Mouse (Mus musculus): ENCODE measurements around the gene Pacrg. TPM values are rescaled to one million over a fixed set of nuclear protein-coding genes. Genes with fewer than 3 reads are reported as not detected.

Gene Pacrg
- polyA plus RNA-seq, 1 experiment from 2014 or later: 9.3 TPM

DNA sequence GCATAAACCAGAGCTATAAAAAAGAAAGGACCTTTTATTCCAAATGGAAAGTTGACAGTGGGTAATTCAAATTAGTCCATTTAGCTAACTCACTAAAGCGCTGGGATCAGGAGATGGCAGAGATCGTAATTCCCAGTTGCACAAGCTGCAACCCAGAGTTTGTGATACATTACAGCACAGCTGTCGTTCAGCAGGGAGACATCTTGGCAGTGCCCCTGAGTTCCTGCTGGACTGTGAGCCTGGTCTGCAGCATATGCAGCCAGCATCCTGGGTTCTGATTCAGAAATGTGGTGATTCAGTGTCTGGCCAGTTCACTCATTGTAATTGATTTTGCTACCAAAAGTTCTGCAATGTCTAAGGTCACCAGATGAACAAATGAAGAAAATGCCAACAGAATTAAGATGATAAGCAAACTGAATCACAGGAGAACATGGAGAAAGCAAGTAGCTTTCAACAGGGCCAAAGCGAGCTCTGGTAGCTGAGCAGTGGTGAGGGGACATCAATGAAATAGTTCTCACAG is 55.6 kb downstream of the Pacrg start:
- Histone ChIP-seq H3K9ac (no peak overlapping the region), H3K9me3 (replicated peaks) (no peaks in the 10 kb centered on the region), H3K4me1 (no peaks in the 10 kb centered on the region), H3K27ac (no peak overlapping the region), H3K4me3 (no peak overlapping the region), H3K4me2 (replicated peaks) (no peak overlapping the region), H3K27me3 (no peaks in the 10 kb centered on the region), H3K36me3 (no peaks in the 10 kb centered on the region)
- no peak for ATAC-seq (ENCODE audit: low FRiP score)
- 77% methylated on average over 4 of the region's 4 CpGs for WGBS

GRCm38 (mm10) chr17:10776503-10776902 is 63.6 kb downstream of the Pacrg start:
- Histone ChIP-seq H3K9me3 (replicated peaks) (no peaks in the 10 kb centered on the region), H3K36me3 (no peaks in the 10 kb centered on the region), H3K4me3 (no peak overlapping the region), H3K27ac (0 out of 2 replicates have a peak overlapping the region, but pooled peaks have one; percentile 13), H3K27me3 (no peaks in the 10 kb centered on the region), H3K4me2 (replicated peaks) (0 out of 2 replicates have a peak overlapping the region, but pooled peaks have one; percentile 3), H3K4me1 (peaks cover 15% of the 10 kb centered on the region), H3K9ac (no peak overlapping the region)
- ATAC-seq (ENCODE audit: low FRiP score): peak; percentile 75
- 35% methylated on average over 10 of the region's 10 CpGs for WGBS

GRCm38 (mm10) chr17:10774468-10774867 is 65.6 kb downstream of the Pacrg start:
- no peak overlapping the region for H3K4me2 ChIP-seq (replicated peaks)
- H3K27ac ChIP-seq: no peak overlapping the region
- no peaks in the 10 kb centered on the region for H3K36me3 ChIP-seq
- no peak overlapping the region for H3K4me3 ChIP-seq
- no peaks in the 10 kb centered on the region for H3K27me3 ChIP-seq
- no peak for ATAC-seq (ENCODE audit: low FRiP score)
- 81% methylated on average over 1 of the region's 1 CpGs for WGBS
- H3K9ac ChIP-seq: no peak overlapping the region
- peaks cover 18% of the 10 kb centered on the region for H3K4me1 ChIP-seq
- no peaks in the 10 kb centered on the region for H3K9me3 ChIP-seq (replicated peaks)

DNA sequence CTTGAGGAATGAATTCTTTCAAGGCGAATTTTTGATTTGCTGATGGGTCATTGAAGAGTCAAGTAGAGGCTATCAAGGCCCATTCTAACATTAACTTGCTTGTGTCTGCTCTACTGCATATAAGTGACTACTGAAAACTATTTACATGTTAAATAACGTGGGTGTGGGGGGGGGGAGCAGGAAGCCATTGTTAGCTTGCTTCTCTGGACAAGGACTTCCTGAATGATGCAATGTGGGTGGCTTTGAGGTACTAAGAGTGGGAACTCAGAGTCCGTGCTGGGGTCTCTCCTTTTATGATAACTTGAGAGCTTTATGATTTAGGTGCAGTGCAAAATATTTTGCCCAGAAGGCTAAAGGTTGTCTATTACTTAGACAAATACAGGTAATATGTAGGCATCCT is 67.9 kb downstream of the Pacrg start:
- H3K4me1 ChIP-seq: peaks cover 16% of the 10 kb centered on the region
- WGBS: 57% methylated on average over 3 of the region's 3 CpGs
- H3K27ac ChIP-seq: no peak overlapping the region
- H3K9me3 ChIP-seq (replicated peaks): no peaks in the 10 kb centered on the region
- H3K4me2 ChIP-seq (replicated peaks): no peak overlapping the region
- no peak overlapping the region for H3K9ac ChIP-seq
- no peaks in the 10 kb centered on the region for H3K27me3 ChIP-seq
- H3K36me3 ChIP-seq: no peaks in the 10 kb centered on the region
- no peak overlapping the region for H3K4me3 ChIP-seq
- ATAC-seq (ENCODE audit: low FRiP score): no peak

DNA sequence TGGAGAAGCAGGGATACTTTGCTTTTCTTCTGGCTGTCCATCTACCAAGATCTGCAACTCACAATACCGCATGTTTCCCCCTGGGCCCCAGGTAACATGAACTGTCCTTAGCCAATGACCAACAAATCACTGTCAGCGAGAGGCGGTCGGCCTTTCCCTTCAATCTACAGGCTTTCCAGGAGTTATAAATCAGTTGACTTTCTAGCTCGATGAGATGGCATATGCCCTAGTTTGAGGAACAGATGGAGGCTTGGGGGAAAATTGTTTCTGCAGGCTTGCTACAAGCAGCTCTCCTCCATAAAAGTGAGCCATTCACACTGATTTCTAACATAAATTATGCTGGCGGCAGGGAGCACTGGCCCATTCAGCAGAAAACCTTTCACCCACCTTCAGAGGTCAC is 70.2 kb downstream of the Pacrg start:
- Histone ChIP-seq H3K27ac (no peak overlapping the region), H3K27me3 (no peaks in the 10 kb centered on the region), H3K9me3 (replicated peaks) (no peaks in the 10 kb centered on the region), H3K9ac (no peak overlapping the region), H3K4me1 (0 out of 2 replicates have a peak, but pooled peaks cover 3% of the 10 kb centered on the region), H3K36me3 (no peaks in the 10 kb centered on the region), H3K4me2 (replicated peaks) (no peak overlapping the region), H3K4me3 (no peak overlapping the region)
- ATAC-seq (ENCODE audit: low FRiP score): no peak
- WGBS: 68% methylated on average over 6 of the region's 6 CpGs

- Histone ChIP-seq H3K36me3 (no peaks in the 10 kb centered on the region), H3K4me3 (no peak overlapping the region), H3K27me3 (no peaks in the 10 kb centered on the region), H3K4me2 (replicated peaks) (no peak overlapping the region), H3K9ac (no peak overlapping the region), H3K4me1 (0 out of 2 replicates have a peak, but pooled peaks cover 3% of the 10 kb centered on the region), H3K27ac (no peak overlapping the region), H3K9me3 (replicated peaks) (no peaks in the 10 kb centered on the region)
- no peak for ATAC-seq (ENCODE audit: low FRiP score)
- 80% methylated on average over 10 of the region's 10 CpGs for WGBS
Measured at GRCm38 (mm10) chr17:10766735-10767406, 73.2 kb downstream of the Pacrg start.

- 0 out of 2 replicates have a peak, but pooled peaks cover 2% of the 10 kb centered on the region for H3K4me1 ChIP-seq
- no peak for ATAC-seq (ENCODE audit: low FRiP score)
- WGBS: 95% methylated on average over 1 of the region's 1 CpGs
- no peak overlapping the region for H3K27ac ChIP-seq
- H3K27me3 ChIP-seq: no peaks in the 10 kb centered on the region
- H3K36me3 ChIP-seq: no peaks in the 10 kb centered on the region
- H3K4me3 ChIP-seq: no peak overlapping the region
- H3K9me3 ChIP-seq (replicated peaks): no peaks in the 10 kb centered on the region
- H3K4me2 ChIP-seq (replicated peaks): no peak overlapping the region
- H3K9ac ChIP-seq: no peak overlapping the region
Measured at GRCm38 (mm10) chr17:10764343-10764742, 75.8 kb downstream of the Pacrg start.

DNA sequence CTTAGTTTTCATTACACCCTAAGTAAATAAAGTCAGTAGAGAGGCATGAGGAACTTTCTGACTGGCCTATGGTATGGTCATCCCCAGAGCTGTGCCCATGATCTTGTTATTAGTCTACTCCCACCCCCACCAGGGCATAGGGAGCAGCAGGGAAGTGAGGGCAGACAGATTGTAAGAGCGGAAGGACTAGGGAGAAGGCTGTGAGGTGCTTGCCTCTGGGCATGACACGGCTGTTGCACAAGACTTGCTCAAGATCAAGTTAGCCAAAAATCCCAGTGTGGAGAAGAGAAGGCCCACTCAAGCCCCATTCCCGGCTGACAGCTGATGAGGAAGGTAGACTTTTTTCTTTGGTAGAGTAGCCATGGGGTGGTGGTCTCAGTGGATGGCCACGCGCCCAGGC is 82.7 kb downstream of the Pacrg start:
- WGBS: 92% methylated on average over 5 of the region's 5 CpGs
- H3K27me3 ChIP-seq: no peaks in the 10 kb centered on the region
- 0 out of 2 replicates have a peak, but pooled peaks cover 2% of the 10 kb centered on the region for H3K4me1 ChIP-seq
- no peaks in the 10 kb centered on the region for H3K9me3 ChIP-seq (replicated peaks)
- H3K4me2 ChIP-seq (replicated peaks): no peak overlapping the region
- ATAC-seq (ENCODE audit: low FRiP score): no peak
- H3K9ac ChIP-seq: no peak overlapping the region
- no peak overlapping the region for H3K27ac ChIP-seq
- H3K36me3 ChIP-seq: no peaks in the 10 kb centered on the region
- no peak overlapping the region for H3K4me3 ChIP-seq

DNA sequence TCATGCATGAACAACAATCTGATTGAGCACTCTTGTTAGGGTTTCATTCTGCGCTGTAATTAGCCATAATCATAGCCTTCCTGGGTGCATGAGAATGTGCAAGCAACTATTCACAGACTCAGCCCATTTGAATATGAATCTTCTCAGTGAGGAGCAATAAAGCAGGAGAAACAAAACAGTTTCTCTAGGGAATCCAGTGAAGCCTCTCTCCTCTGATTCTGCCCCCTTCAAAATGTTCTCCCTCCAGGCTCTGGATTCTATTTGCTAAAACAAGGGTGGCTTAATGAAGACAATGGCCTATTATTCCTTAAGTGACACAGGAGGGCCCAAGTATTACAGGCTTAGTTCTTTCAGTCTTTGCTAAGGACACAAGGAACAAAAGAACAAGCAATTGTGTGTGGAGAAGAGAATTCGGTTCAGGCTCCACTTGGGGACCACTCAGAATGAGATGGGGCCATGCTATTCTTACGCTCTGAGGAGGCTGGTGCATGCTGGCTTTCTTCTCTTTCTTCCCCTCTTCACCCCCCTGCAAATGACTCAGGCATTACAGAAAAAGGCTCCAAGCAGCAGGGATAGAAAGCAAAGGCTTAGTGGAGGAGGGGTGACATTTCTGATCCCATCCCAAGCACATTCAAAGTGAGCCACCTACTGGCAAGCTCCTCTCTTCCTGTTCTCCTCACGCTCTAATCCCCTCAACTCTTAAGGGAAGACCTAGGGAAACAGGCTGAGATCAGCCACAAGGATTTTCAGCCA is 95.2 kb downstream of the Pacrg start:
- H3K4me1 ChIP-seq: peaks cover 16% of the 10 kb centered on the region
- peak overlapping the region; percentile 29; the same call in 1 of the 2 replicates for H3K4me2 ChIP-seq (replicated peaks)
- no peaks in the 10 kb centered on the region for H3K36me3 ChIP-seq
- no peak overlapping the region for H3K9ac ChIP-seq
- no peaks in the 10 kb centered on the region for H3K9me3 ChIP-seq (replicated peaks)
- WGBS: 8% methylated on average over 4 of the region's 4 CpGs
- H3K4me3 ChIP-seq: no peak overlapping the region
- H3K27me3 ChIP-seq: no peaks in the 10 kb centered on the region
- ATAC-seq (ENCODE audit: low FRiP score): peak; percentile 95
- H3K27ac ChIP-seq: peak overlapping the region; percentile 89

DNA sequence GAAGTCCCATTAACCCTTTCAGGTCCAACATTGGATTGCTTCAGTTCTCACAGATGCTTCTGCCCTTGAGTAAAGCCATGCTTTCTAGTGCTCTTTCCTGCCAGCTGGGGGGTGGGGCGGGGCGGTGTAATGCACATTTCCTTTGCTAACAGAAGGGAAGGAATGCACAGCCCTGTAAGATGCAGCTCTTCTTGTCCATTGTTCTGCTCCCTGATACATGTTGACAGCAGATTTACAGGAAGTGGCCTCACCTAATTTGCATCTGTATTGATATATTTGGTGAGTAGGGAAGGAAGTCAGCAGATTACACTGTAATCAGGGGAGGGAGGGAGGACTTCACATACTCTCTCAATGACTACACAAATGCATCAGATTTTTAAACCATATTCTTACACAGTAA is 100.0 kb downstream of the Pacrg start:
- H3K4me3 ChIP-seq: no peak overlapping the region
- H3K9me3 ChIP-seq (replicated peaks): no peaks in the 10 kb centered on the region
- H3K27ac ChIP-seq: no peak overlapping the region
- 93% methylated on average over 2 of the region's 2 CpGs for whole genome bisulfite sequencing
- no peak for ATAC-seq (ENCODE audit: low FRiP score)
- H3K27me3 ChIP-seq: no peaks in the 10 kb centered on the region
- no peaks in the 10 kb centered on the region for H3K36me3 ChIP-seq
- no peak overlapping the region for H3K9ac ChIP-seq
- H3K4me2 ChIP-seq (replicated peaks): no peak overlapping the region
- H3K4me1 ChIP-seq: peaks cover 13% of the 10 kb centered on the region

GRCm38 (mm10) chr17:10737966-10738365 is 102.1 kb downstream of the Pacrg start:
- Histone ChIP-seq H3K9me3 (replicated peaks) (no peaks in the 10 kb centered on the region), H3K27me3 (no peaks in the 10 kb centered on the region), H3K4me2 (replicated peaks) (no peak overlapping the region), H3K27ac (no peak overlapping the region), H3K9ac (no peak overlapping the region), H3K36me3 (no peaks in the 10 kb centered on the region), H3K4me1 (0 out of 2 replicates have a peak, but pooled peaks cover 2% of the 10 kb centered on the region), H3K4me3 (no peak overlapping the region)
- ATAC-seq (ENCODE audit: low FRiP score): no peak

- Histone ChIP-seq H3K4me3 (no peak overlapping the region), H3K9ac (no peak overlapping the region), H3K27me3 (no peaks in the 10 kb centered on the region), H3K27ac (no peak overlapping the region), H3K4me2 (replicated peaks) (no peak overlapping the region), H3K9me3 (replicated peaks) (no peaks in the 10 kb centered on the region), H3K36me3 (no peaks in the 10 kb centered on the region), H3K4me1 (no peaks in the 10 kb centered on the region)
- ATAC-seq (ENCODE audit: low FRiP score): no peak
- 76% methylated on average over 6 of the region's 6 CpGs for WGBS
Measured at GRCm38 (mm10) chr17:10734733-10735132, 105.4 kb downstream of the Pacrg start.

All from hindbrain, embryonic 12.5 days (tissue).